Mouse (Mus musculus): Measurements from ENCODE around the gene Ssbp4. TPM values are rescaled to one million over a fixed set of nuclear protein-coding genes. Genes with fewer than 3 reads are reported as not detected.

Ssbp4 gene
- polyA plus RNA-seq, 1 experiment = 106 TPM

- H3K4me1 ChIP-seq (ENCODE audit: control insufficient read depth, insufficient read depth, low read length) = peaks cover 26% of the 10 kb centered on the region
- TF ChIP-seq CTCF (IDR thresholded peaks at IDR 0.05; ENCODE audit: low read depth, low read length) (no peak), POLR2A (IDR thresholded peaks at IDR 0.05; ENCODE audit: borderline replicate concordance, low read depth, low read length) (no peak)
- peak overlapping the region; percentile 98 for H3K27ac ChIP-seq (ENCODE audit: insufficient read depth, low read depth, low read length)
- H3K4me3 ChIP-seq (ENCODE audit: insufficient read depth, low read length) = peak overlapping the region; percentile 72
Measured at GRCm38 (mm10) chr8:70618888-70619334, 10.2 kb upstream of the Ssbp4 start.

- peaks cover 36% of the 10 kb centered on the region for H3K4me1 ChIP-seq (ENCODE audit: control insufficient read depth, insufficient read depth, low read length)
- H3K4me3 ChIP-seq (ENCODE audit: insufficient read depth, low read length) = peak overlapping the region; percentile 72
- peak overlapping the region; percentile 98 for H3K27ac ChIP-seq (ENCODE audit: insufficient read depth, low read depth, low read length)
- TF ChIP-seq CTCF (IDR thresholded peaks at IDR 0.05; ENCODE audit: low read depth, low read length) = no peak
Measured at GRCm38 (mm10) chr8:70617985-70618384, 9.3 kb upstream of the Ssbp4 start.

- TF ChIP-seq CTCF (IDR thresholded peaks at IDR 0.05; ENCODE audit: low read depth, low read length) = no peak
- TF ChIP-seq POLR2A (IDR thresholded peaks at IDR 0.05; ENCODE audit: borderline replicate concordance, low read depth, low read length) = no peak
- H3K27ac ChIP-seq (ENCODE audit: insufficient read depth, low read depth, low read length) = peak overlapping the region; percentile 98
- peaks cover 36% of the 10 kb centered on the region for H3K4me1 ChIP-seq (ENCODE audit: control insufficient read depth, insufficient read depth, low read length)
- H3K4me3 ChIP-seq (ENCODE audit: insufficient read depth, low read length) = peak overlapping the region; percentile 72
Measured at GRCm38 (mm10) chr8:70616645-70617044, 8.0 kb upstream of the Ssbp4 start.

- TF ChIP-seq CTCF (IDR thresholded peaks at IDR 0.05; ENCODE audit: low read depth, low read length) = no peak
- TF ChIP-seq POLR2A (IDR thresholded peaks at IDR 0.05; ENCODE audit: borderline replicate concordance, low read depth, low read length) = no peak
- H3K4me1 ChIP-seq (ENCODE audit: control insufficient read depth, insufficient read depth, low read length) = peaks cover 36% of the 10 kb centered on the region
- peak within 1 kb of the TSS; percentile 72 for H3K4me3 ChIP-seq (ENCODE audit: insufficient read depth, low read length)
- H3K27ac ChIP-seq (ENCODE audit: insufficient read depth, low read depth, low read length) = peak within 1 kb of the TSS; percentile 98
Measured at GRCm38 (mm10) chr8:70615894-70616293, 7.2 kb upstream of the Ssbp4 start, which contains the start of gene Lrrc25. Lrrc25 (plus strand) TSS chr8:70616155.

GRCm38 (mm10) chr8:70615281-70615680 is 6.6 kb upstream of the Ssbp4 start:
- peak overlapping the region; percentile 98 for H3K27ac ChIP-seq (ENCODE audit: insufficient read depth, low read depth, low read length)

GRCm38 (mm10) chr8:70614469-70614868 is 5.8 kb upstream of the Ssbp4 start:
- Histone ChIP-seq H3K27ac (ENCODE audit: insufficient read depth, low read depth, low read length) (peak overlapping the region; percentile 98), H3K4me3 (ENCODE audit: insufficient read depth, low read length) (peak overlapping the region; percentile 40), H3K4me1 (ENCODE audit: control insufficient read depth, insufficient read depth, low read length) (peaks cover 30% of the 10 kb centered on the region)
- no peak for TF ChIP-seq CTCF (IDR thresholded peaks at IDR 0.05; ENCODE audit: low read depth, low read length)
- no peak for TF ChIP-seq POLR2A (IDR thresholded peaks at IDR 0.05; ENCODE audit: borderline replicate concordance, low read depth, low read length)

More at GRCm38 (mm10) chr8:70615281-70615680, 6.6 kb upstream of the Ssbp4 start:
- no peak for TF ChIP-seq CTCF (IDR thresholded peaks at IDR 0.05; ENCODE audit: low read depth, low read length)
- no peak for TF ChIP-seq POLR2A (IDR thresholded peaks at IDR 0.05; ENCODE audit: borderline replicate concordance, low read depth, low read length)
- H3K4me3 ChIP-seq (ENCODE audit: insufficient read depth, low read length) = peak overlapping the region; percentile 72
- peaks cover 35% of the 10 kb centered on the region for H3K4me1 ChIP-seq (ENCODE audit: control insufficient read depth, insufficient read depth, low read length)

- H3K27ac ChIP-seq (ENCODE audit: insufficient read depth, low read depth, low read length) = peak overlapping the region; percentile 98
- peaks cover 33% of the 10 kb centered on the region for H3K4me1 ChIP-seq (ENCODE audit: control insufficient read depth, insufficient read depth, low read length)
- TF ChIP-seq POLR2A (IDR thresholded peaks at IDR 0.05; ENCODE audit: borderline replicate concordance, low read depth, low read length) = no peak
- TF ChIP-seq CTCF (IDR thresholded peaks at IDR 0.05; ENCODE audit: low read depth, low read length) = no peak
- H3K4me3 ChIP-seq (ENCODE audit: insufficient read depth, low read length) = no peak overlapping the region
Measured at GRCm38 (mm10) chr8:70613763-70614162, 5.1 kb upstream of the Ssbp4 start.

- H3K4me1 ChIP-seq (ENCODE audit: control insufficient read depth, insufficient read depth, low read length) = peaks cover 33% of the 10 kb centered on the region
- peak overlapping the region; percentile 96 for H3K27ac ChIP-seq (ENCODE audit: insufficient read depth, low read depth, low read length)
Measured at GRCm38 (mm10) chr8:70611849-70612248, 3.2 kb upstream of the Ssbp4 start.

GRCm38 (mm10) chr8:70610796-70611771 is 2.4 kb upstream of the Ssbp4 start:
- Histone ChIP-seq H3K4me3 (ENCODE audit: insufficient read depth, low read length) (peak overlapping the region; percentile 64), H3K4me1 (ENCODE audit: control insufficient read depth, insufficient read depth, low read length) (peaks cover 41% of the 10 kb centered on the region), H3K27ac (ENCODE audit: insufficient read depth, low read depth, low read length) (peak overlapping the region; percentile 96)
- TF ChIP-seq CTCF (IDR thresholded peaks at IDR 0.05; ENCODE audit: low read depth, low read length) (peak; percentile 83), POLR2A (IDR thresholded peaks at IDR 0.05; ENCODE audit: borderline replicate concordance, low read depth, low read length) (no peak)

More at GRCm38 (mm10) chr8:70611849-70612248, 3.2 kb upstream of the Ssbp4 start:
- peak overlapping the region; percentile 64 for H3K4me3 ChIP-seq (ENCODE audit: insufficient read depth, low read length)
- TF ChIP-seq POLR2A (IDR thresholded peaks at IDR 0.05; ENCODE audit: borderline replicate concordance, low read depth, low read length) = no peak
- peak; percentile 77 for TF ChIP-seq CTCF (IDR thresholded peaks at IDR 0.05; ENCODE audit: low read depth, low read length)
